Comparison of ENCODE assay signal across 9 mouse cellular contexts in genomic region chr1:177322745-177323299, GRCm38 (mm10).
DNase-seq lines count a peak whose midpoint lies in the region; ATAC-seq and TF ChIP-seq lines count a peak whose summit lies in the region.
"Had no signal": no experiment of that assay in that cellular context is flagged by ENCODE, and none has a peak within 500 bp of the region (broad histone marks: within the 10 kb centered on the region; RNA-seq: fewer than 3 reads in every experiment).

No protein-coding gene starts in this region.

- peak overlapping the region; percentile 43 for H3K4me3 ChIP-seq in kidney, postnatal 0 days (replicated peaks; ENCODE audit: low read depth, low read length)
- H3K4me3 ChIP-seq in forebrain, embryonic 11.5 days (ENCODE audit: low read depth, low read length), result peak overlapping the region; percentile 38
- H3K4me3 ChIP-seq in stomach, embryonic 14.5 days (ENCODE audit: low read depth, low read length), result peak overlapping the region; percentile 39

- no peaks in the 10 kb centered on the region for H3K9me3 ChIP-seq in kidney, postnatal 0 days (replicated peaks; ENCODE audit: low read length)
- no peaks in the 10 kb centered on the region; the same call in 1 of the 2 replicates for H3K9me3 ChIP-seq in forebrain, embryonic 11.5 days (ENCODE audit: control insufficient read depth, low read length)
- H3K9me3 ChIP-seq in stomach, embryonic 14.5 days (ENCODE audit: control insufficient read depth, low read depth, low read length), result no peaks in the 10 kb centered on the region

- no peaks in the 10 kb centered on the region for H3K36me3 ChIP-seq in kidney, postnatal 0 days (ENCODE audit: insufficient read depth, low read length)
- H3K36me3 ChIP-seq in forebrain, embryonic 11.5 days (ENCODE audit: control insufficient read depth, insufficient read depth, low read length), result no peaks in the 10 kb centered on the region
- no peaks in the 10 kb centered on the region for H3K36me3 ChIP-seq in stomach, embryonic 14.5 days (ENCODE audit: control insufficient read depth, insufficient read depth, low read length)

- TF ChIP-seq POLR2A in brain, embryonic 14.5 days (IDR thresholded peaks at IDR 0.05; ENCODE audit: borderline replicate concordance, extremely low read depth, insufficient read depth, insufficient read length, poor library complexity, severe bottlenecking), result no peak

- under 1% methylated on average over 40 of the region's 40 CpGs for WGBS in kidney, postnatal 0 days
- WGBS in forebrain, embryonic 11.5 days, result under 1% methylated on average over 40 of the region's 40 CpGs
- WGBS in stomach, embryonic 14.5 days, result 2% methylated on average over 40 of the region's 40 CpGs

- H3K27ac ChIP-seq in kidney, postnatal 0 days, result no peak overlapping the region
- peak overlapping the region; percentile 83 for H3K27ac ChIP-seq in forebrain, embryonic 11.5 days (ENCODE audit: low read depth, low read length)
- no peak overlapping the region for H3K27ac ChIP-seq in stomach, embryonic 14.5 days (ENCODE audit: low read length)

- TF ChIP-seq CTCF in kidney, postnatal 0 days (IDR thresholded peaks at IDR 0.05; ENCODE audit: low read depth), result no peak
- TF ChIP-seq CTCF in brain, embryonic 14.5 days (IDR thresholded peaks at IDR 0.05; ENCODE audit: borderline replicate concordance, extremely low read depth, insufficient read depth, insufficient read length), result no peak

- peak overlapping the region; percentile 95 for H3K4me2 ChIP-seq in kidney, postnatal 0 days (ENCODE audit: low read length)
- H3K4me2 ChIP-seq in forebrain, embryonic 11.5 days (ENCODE audit: low read depth, low read length, severe bottlenecking), result peak overlapping the region; percentile 77
- peak overlapping the region; percentile 96 for H3K4me2 ChIP-seq in stomach, embryonic 14.5 days (replicated peaks; ENCODE audit: low read depth, low read length)

- 0 out of 2 replicates have a peak, but pooled peaks cover 5% of the 10 kb centered on the region for H3K4me1 ChIP-seq in kidney, postnatal 0 days (replicated peaks; ENCODE audit: insufficient read depth, low read length)
- H3K4me1 ChIP-seq in forebrain, embryonic 11.5 days (replicated peaks; ENCODE audit: control insufficient read depth, insufficient read depth, low read length), result peaks cover 10% of the 10 kb centered on the region; the same call in 1 of the 2 replicates
- H3K4me1 ChIP-seq in stomach, embryonic 14.5 days (ENCODE audit: control insufficient read depth, insufficient read depth, low read length), result peaks cover 3% of the 10 kb centered on the region; the same call in 1 of the 2 replicates

- H3K9ac ChIP-seq in kidney, postnatal 0 days (ENCODE audit: low read depth, low read length), result peak overlapping the region; percentile 40; the same call in 1 of the 2 replicates
- peak overlapping the region; percentile 68 for H3K9ac ChIP-seq in forebrain, embryonic 11.5 days (ENCODE audit: low read length)
- H3K9ac ChIP-seq in stomach, embryonic 14.5 days (replicated peaks; ENCODE audit: low read depth, low read length), result no peak overlapping the region

- H3K27me3 ChIP-seq in kidney, postnatal 0 days (ENCODE audit: insufficient read depth, low read length), result no peaks in the 10 kb centered on the region
- no peaks in the 10 kb centered on the region for H3K27me3 ChIP-seq in forebrain, embryonic 11.5 days (ENCODE audit: control insufficient read depth, insufficient read depth, low read length)
- no peaks in the 10 kb centered on the region for H3K27me3 ChIP-seq in stomach, embryonic 14.5 days (ENCODE audit: control insufficient read depth, insufficient read depth, low read length)

- peak; percentile 21 for DNase-seq in kidney, postnatal 0 days (ENCODE audit: low spot score)
- no peak for DNase-seq in kidney, adult 8-10 months
- peak; percentile 89 for DNase-seq in brain, embryonic 14.5 days (ENCODE audit: low read depth)
- peak; percentile 79 for DNase-seq in forebrain, embryonic 11.5 days (ENCODE audit: low spot score)
- DNase-seq in layer of hippocampus, postnatal 36 days, result peak; percentile 27 to 38
- no peak for DNase-seq in urinary bladder, postnatal 4 days (ENCODE audit: low spot score in 2 of 2)

- no peak; the same call in 1 of the 2 replicates for ATAC-seq in kidney, postnatal 0 days (replicated peaks; ENCODE audit: low FRiP score, low read depth)
- ATAC-seq in forebrain, embryonic 11.5 days (replicated peaks; ENCODE audit: low FRiP score), result peak; percentile 87
- peak; percentile 58 for ATAC-seq in megakaryocyte-erythroid progenitor cell, adult 5-6 weeks (replicated peaks; ENCODE audit: low FRiP score, low TSS enrichment, poor library complexity, severe bottlenecking)
- no peak for ATAC-seq in stomach, embryonic 14.5 days (ENCODE audit: insufficient number of reproducible peaks, insufficient read depth, low FRiP score, low read depth)
- ATAC-seq: Patski had no signal

Comparison
In these comparisons a context has a peak if more than half of its experiments do, and no peak if none do; other contexts are left out.
1. DNase-seq: peak in kidney, postnatal 0 days (single experiment), brain, embryonic 14.5 days (single experiment), forebrain, embryonic 11.5 days (single experiment) and layer of hippocampus, postnatal 36 days (2 of 2); none in kidney, adult 8-10 months (0 of 2) and urinary bladder, postnatal 4 days (0 of 2).
2. ATAC-seq: peak in forebrain, embryonic 11.5 days (single experiment) and megakaryocyte-erythroid progenitor cell, adult 5-6 weeks (single experiment); none in kidney, postnatal 0 days (single experiment) and stomach, embryonic 14.5 days (single experiment).
3. Peak in every context shown above with its lines, with median percentiles within 50 percentile points of each other: H3K4me2 ChIP-seq and H3K4me3 ChIP-seq.